Mouse (Mus musculus): Measurements from ENCODE around the gene Olfr12.

The Olfr12 gene

GRCm38 (mm10) chr1:92640393-92640792 lies 22.8 kb downstream of the Olfr12 start:
- DNase-seq (ENCODE audit: low spot score in 2 of 2): no peak

- DNase-seq (ENCODE audit: low spot score in 2 of 2): peak; percentile 85 to 93
Observed at GRCm38 (mm10) chr1:92641514-92642272, 24.1 kb downstream of the Olfr12 start, which contains the start of gene Cops9. Gene Cops9, minus strand, starts transcription at chr1:92641985.

DNA sequence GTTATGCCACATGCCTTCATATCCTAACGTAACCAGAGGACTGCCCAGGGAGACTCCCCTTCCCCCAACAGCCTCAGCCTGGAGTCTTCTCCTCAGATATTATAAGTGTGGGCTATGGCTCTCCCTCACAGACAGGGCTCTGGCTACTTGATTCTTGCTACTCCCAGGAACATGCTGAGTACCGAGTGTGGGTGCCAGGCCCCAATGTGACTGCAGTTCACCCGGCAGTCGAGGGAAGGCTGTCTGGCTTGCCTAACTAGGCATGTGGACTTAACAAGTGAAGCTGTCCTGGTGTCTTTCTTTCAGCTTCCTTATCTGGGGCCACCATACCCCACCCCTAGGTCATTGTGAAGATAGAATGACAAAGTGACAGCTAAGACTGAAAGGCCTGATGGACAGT lies 26.1 kb downstream of the Olfr12 start:
- DNase-seq (ENCODE audit: low spot score in 2 of 2): no peak

- no peak for DNase-seq (ENCODE audit: low spot score in 2 of 2)
Observed at GRCm38 (mm10) chr1:92644916-92645315, 27.3 kb downstream of the Olfr12 start.

DNA sequence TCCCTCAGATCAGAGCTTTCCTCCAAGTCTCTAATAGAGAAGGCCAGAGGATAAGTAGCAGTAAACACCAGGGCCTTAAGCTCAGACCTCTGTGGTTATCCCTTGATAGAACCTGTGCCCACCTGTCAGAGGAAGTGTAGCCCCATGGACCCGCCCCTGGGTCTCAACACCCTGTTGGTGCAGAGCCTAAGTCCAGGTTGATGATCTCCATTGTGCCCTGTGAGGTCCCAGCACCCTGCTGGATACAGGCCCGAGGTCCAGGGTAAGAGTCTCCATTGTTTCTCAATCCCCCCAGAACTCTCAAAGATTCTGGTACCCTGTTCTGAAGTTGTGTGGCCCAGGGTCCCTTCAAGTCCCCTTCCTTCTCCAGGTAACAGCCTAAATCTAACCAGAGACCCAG lies 28.5 kb downstream of the Olfr12 start:
- DNase-seq (ENCODE audit: low spot score in 2 of 2): no peak

- no peak for DNase-seq (ENCODE audit: low spot score in 2 of 2)
Observed at GRCm38 (mm10) chr1:92646601-92647000, 29.0 kb downstream of the Olfr12 start.

DNA sequence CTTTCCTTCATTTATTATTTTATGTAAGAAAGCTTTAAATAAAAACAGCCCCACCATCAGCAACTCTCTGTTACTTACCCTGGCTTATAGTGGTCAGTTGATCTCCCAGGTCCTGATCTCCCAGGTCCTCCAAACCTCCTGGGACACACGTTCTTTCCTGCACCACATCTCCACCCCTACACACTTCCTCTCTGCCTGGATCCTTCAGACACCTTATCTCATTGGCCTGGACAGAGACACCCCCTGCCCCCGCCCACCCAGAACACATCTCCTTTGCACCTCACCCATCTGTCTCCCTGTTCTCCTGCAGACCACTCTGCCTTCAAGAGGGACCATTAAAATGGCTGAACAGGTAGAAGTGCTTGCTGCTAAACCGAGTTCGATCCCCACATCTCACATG lies 29.4 kb downstream of the Olfr12 start:
- no peak for DNase-seq (ENCODE audit: low spot score in 2 of 2)

DNA sequence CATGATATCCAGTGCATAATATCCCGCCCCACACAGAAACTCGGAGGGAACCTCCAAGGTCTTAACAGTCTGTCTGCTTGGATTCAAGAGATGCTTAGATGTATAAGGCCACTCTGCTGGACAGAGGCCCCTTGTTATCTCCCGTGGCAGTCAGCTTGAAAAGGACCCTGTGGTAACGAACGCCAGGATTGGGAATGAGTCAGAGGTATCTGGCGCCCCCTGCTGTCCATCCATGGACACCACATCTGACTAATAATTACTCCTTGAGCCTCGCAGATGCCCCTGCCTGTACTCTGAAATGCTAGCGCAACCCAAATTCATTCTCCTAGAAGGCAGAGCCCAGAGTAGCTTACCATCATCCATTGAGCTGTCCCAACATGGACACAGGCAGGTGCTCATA lies 30.2 kb downstream of the Olfr12 start:
- peak; percentile 51 to 82 for DNase-seq (ENCODE audit: low spot score in 2 of 2)

DNA sequence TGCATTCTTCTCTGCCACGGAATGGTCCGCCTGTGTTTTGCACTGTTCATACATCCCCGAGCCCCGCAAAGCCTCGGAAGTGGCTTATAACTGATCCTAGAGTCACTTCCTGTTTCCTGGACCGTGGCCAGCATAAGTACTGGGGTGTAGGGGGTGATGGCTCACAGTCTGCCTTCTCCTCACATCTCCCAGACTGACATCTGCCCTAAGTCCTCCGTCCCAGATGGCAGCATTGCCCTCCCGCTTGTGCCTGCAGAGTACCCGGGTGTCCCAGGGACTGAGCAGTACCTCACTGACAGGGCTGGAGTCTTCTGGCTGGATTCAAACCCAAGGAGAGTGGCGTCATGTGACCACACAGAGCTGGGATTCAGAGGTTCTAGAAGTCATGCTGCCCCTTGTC lies 30.6 kb downstream of the Olfr12 start:
- DNase-seq (ENCODE audit: low spot score in 2 of 2): no peak

- DNase-seq (ENCODE audit: low spot score in 2 of 2): peak; percentile 51 to 82
Observed at GRCm38 (mm10) chr1:92648673-92649072, 31.1 kb downstream of the Olfr12 start, which contains the start of gene Otos. Gene Otos, minus strand, starts transcription at chr1:92648841.

DNA sequence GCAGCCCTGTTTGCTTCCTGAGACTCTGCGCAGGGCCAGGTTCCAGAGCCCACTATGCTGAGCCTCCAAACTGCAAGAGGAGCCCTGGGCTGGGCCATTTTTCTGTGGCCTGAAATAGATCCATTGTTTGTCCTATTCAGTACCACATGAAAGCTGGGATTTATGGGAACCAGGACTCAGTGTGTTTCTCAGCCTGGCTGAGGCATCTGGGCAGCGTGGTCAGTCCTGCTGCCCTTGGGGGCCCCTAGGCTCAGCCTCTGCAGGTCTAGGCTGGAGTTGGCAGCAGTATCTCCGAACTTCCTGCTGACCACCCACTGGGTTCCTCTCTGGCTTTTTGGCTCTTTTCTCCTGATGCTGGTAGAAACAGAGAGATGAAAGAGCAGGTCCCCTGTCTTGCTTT lies 33.9 kb downstream of the Olfr12 start:
- no peak for DNase-seq (ENCODE audit: low spot score in 2 of 2)

DNA sequence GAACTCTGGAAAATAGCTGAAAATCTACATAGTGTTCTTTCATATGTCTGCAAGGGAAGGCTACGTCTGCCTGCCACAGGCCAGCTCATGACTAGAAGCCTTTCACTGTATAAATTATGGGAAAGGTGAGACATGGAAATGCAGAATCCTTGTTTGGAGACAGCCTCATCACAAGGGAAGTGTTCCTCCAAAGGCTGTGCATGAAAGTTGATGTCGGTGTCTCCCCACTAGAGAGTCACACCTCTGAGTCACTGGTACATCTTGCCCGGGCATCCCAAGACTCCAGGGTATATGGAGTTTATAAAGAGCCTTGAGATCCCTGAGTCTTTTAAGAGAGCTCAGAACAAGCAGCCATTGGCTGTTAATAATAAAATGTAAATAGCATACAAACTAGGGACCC lies 35.6 kb downstream of the Olfr12 start:
- no peak for DNase-seq (ENCODE audit: low spot score in 2 of 2)

DNA sequence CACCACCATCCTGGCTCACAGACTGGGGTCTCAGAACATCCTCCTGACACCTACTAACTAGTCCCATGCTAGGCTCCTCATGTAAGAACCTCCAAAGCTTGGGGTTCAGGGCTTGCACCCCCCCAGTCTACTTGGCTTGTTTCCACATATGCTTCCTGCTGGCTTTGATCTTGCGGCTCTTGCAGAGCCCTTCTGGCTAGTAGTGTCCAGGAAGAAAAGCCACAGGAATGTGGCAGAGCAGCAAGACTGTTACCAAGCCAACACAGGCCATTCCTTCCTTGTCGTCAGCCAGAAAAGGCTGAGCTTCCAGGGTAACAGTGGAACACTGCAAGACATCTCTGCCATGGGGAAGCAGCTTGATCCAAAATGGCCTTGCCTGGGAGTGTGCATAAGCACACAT lies 37.1 kb downstream of the Olfr12 start:
- no peak for DNase-seq (ENCODE audit: low spot score in 2 of 2)

DNA sequence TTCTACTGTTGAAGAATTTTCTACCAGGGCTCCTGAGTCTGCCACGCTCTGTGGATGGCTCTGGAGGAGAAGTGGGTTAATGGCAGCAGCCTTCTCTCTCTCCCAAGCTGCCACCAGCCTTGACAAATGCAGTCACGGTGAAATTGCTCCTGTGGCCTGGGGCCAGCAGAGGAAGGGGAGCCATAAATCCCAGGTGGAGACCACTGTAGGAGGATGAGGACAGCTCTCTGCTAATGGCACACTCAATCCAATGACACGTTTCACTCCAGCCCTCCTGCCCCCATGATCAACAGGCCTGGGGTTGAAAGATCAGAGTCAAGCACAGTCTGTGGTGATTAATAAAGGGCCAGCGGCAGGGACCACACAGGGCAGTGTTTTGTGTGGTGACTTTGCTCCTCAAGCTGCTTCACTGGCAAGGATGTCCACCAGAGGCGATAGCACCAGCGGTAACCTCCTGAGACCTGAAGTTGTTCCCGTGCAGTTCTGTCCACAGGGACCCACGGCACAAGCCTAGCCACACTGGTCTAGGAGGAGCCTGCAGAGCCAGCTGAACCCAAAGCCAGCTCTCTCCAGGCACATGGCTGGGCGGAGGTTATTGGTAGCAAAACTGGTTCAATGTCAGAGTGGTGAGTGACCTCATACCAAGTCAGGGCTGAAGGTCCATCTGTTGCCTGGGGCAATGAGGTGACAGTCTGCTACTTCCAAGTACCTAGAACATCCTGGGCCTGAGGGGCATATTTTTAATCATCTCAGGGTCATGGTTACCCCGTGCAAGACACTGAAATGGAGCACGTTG lies 39.6 kb downstream of the Olfr12 start:
- no peak for DNase-seq (ENCODE audit: low spot score in 2 of 2)

- no peak for DNase-seq (ENCODE audit: low spot score in 2 of 2)
Observed at GRCm38 (mm10) chr1:92659392-92659791, 41.8 kb downstream of the Olfr12 start.

GRCm38 (mm10) chr1:92667106-92667505 lies 49.5 kb downstream of the Olfr12 start:
- DNase-seq (ENCODE audit: low spot score in 2 of 2): no peak

DNA sequence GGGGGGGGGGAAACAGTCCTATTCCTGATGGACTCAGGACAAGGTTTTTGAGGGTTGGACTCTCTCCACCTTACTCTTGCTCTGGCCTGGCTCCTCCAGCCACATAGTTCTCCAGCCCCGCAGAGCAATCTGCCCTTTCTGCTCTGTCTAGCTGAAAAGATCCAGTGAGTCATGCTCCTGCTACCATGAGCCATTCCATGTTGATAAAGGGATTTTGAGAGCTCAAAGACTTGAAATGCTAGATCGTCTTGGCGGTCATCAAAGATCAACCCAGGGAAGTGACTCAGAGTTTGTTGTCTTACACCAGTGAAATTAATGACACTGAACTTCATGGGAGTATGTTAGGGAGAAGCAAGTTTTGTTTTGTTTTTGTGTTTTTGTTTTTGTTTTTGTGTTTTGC lies 51.8 kb downstream of the Olfr12 start:
- DNase-seq (ENCODE audit: low spot score in 2 of 2): no peak

DNA sequence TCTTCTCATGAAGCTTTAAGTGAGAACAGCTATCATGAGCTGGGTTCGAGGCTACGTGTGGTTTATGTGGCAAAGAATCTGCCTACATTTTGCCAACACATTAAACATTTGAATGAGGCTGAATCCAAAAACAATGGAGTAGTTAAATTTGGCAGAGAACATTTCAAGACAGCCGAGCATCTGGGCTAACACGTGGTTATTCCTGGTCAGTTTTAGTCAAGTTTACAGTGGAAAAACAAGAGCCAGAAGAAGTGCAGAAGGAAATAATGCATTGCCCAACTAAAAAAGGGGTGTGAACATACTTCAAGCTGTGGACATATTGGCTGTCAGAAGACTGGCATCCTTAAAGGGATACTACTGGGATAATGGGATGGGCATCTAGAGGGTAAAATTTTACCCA lies 53.7 kb downstream of the Olfr12 start:
- no peak for DNase-seq (ENCODE audit: low spot score in 2 of 2)
